Mouse (Mus musculus) olfactory bulb, adult 2 months (tissue): Measurements from ENCODE around the gene Col18a1.

Source experiments
- CTCF ChIP-seq: fragments of 200-500 bp; IDR thresholded peaks from 2 replicates; pipeline ENCODE4 v1.5.1; 2012; ENCODE audit warnings: low read depth, mild to moderate bottlenecking, low read length, moderate library complexity; ENCODE audit not compliant: insufficient read depth
- POLR2A ChIP-seq: fragments of 200-500 bp; IDR thresholded peaks from 2 replicates; pipeline ENCODE4 v1.6.1; 2012; ENCODE audit warnings: mild to moderate bottlenecking, low read depth, low read length, moderate library complexity; ENCODE audit not compliant: insufficient read depth

GRCm38 (mm10) chr10:77118361-77118760 lies 48.0 kb downstream of the Col18a1 start:
- TF ChIP-seq CTCF (no peak), POLR2A (no peak)
